Mouse (Mus musculus): ENCODE measurements around the gene Eras. TPM values are rescaled to one million over a fixed set of nuclear protein-coding genes. Genes with fewer than 3 reads are reported as not detected.
A peak's percentile ranks its signal among the peaks of the same experiment; 100 is the strongest.
"Not testable (repeated sequence)": the region's sequence is repeated elsewhere in the genome, so short reads cannot be mapped to it uniquely, and the experiment has no call there.

The Eras gene
- polyA plus RNA-seq (2015; fragmentation: Nextera tagmentation; extraction: Ambion mirVana), result not detected in 2 replicates

DNA sequence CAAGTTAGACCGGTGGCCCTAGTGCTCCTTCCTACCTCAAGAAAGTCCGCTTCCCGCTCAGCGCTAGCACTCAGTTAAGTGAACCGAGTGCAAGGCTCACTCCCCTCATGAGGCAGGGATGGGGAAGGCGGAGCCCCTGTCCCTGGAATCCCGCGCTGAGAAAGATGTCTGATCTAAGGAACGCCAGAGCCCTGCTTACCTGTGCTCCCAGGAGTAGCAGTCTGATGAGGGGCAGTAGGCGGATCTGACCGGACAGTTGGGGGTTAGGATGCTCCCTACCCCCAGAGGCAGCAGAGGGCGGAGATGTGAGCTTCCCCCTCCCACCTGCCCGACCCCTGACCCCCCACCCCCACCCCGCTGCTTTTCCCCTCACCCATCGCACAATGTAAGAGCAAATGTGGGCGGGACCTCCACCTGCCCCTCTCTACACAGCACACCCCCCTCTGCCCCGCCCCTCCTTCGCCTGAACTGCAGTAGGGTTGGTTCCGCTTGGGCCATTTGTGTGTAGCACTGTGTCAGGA is at the start of gene Eras:
Gene Eras, minus strand, starts transcription at position 338 of the 521 bp plus-strand sequence.
- DNase-seq (ENCODE audit: low spot score), result no peak

- no peak for DNase-seq (ENCODE audit: low spot score)
Observed at GRCm38 (mm10) chrX:7977892-7978291, 49.5 kb upstream of the Eras start, which contains the start of gene Gata1. TSS of gene Gata1 (minus strand) at chrX:7978071.

GRCm38 (mm10) chrX:7971292-7971691 is 42.9 kb upstream of the Eras start:
- no peak for DNase-seq (ENCODE audit: low spot score)

GRCm38 (mm10) chrX:7968899-7969298 is 40.5 kb upstream of the Eras start:
- DNase-seq (ENCODE audit: low spot score), result no peak

GRCm38 (mm10) chrX:7968226-7968625 is 39.8 kb upstream of the Eras start:
- no peak for DNase-seq (ENCODE audit: low spot score)

GRCm38 (mm10) chrX:7967596-7968201 is 39.3 kb upstream of the Eras start:
- no peak for DNase-seq (ENCODE audit: low spot score)

- no peak for DNase-seq (ENCODE audit: low spot score)
Observed at GRCm38 (mm10) chrX:7966161-7966560, 37.8 kb upstream of the Eras start.

- DNase-seq (ENCODE audit: low spot score), result peak; percentile 48
Observed at GRCm38 (mm10) chrX:7963829-7964626, 35.6 kb upstream of the Eras start.

- DNase-seq (ENCODE audit: low spot score), result no peak
Observed at GRCm38 (mm10) chrX:7958868-7959267, 30.5 kb upstream of the Eras start.

DNA sequence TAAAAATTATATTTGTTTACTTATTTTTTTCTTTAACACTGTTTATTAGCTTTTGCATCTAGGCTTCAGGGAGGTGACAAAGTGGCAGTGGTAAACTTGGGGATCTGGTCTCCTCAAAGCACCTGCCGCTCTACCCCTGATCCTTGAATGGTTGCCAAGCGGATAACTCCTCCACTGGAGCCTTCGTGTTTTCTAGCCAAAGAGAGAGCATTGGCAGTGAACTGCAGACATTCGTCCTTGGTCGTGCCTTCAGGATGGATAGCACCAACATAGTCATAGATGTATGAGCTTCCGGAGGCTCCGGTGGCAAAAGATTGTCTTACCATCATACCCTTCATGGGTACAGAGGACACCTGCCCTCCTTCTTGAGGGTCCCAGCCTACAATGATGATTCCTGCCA is 21.7 kb upstream of the Eras start:
- no peak for DNase-seq (ENCODE audit: low spot score)

GRCm38 (mm10) chrX:7947900-7948492 is 19.6 kb upstream of the Eras start:
- peak; percentile 87 for DNase-seq (ENCODE audit: low spot score)

DNA sequence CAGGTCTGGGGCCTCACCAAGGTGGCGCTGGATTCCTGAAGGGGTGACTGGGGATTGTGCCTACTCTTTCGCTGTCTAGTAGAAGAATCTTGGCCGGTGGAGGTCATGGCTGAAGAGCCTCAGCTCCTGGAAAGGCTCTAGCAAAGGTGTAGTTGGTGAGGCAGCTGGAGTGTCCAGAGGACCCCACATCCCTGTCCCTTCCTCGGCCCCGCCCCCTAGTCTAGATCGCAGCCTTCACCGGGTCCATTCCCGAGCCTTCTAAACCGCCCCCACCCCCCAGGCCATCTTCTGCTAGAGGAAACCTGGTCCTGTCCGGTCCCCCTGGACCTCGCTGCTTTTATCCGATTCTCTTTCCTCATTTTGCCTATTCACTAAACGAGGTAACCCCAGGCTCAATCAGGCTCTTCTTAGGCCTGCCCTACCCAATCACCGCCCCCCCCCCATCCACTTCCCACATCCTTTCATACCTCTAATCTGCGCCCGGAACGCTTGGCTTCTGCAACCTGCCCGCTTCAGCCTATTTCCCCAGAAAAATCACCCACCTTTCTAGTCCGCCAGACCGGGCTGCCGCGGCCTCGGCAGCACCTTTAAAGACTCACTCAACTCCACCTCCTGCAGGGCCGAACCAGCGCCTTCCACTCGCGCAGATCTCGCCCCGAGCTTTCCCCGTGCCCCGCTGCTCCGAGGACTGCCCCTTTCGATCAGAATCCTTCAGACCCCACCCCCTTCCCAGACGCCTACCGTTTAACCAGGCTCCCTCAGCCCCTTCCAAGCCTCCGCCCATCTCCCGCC is 18.9 kb upstream of the Eras start, which contains the start of gene Hdac6:
Gene Hdac6, minus strand, starts transcription at position 782 of the 792 bp plus-strand sequence.
- no peak for DNase-seq (ENCODE audit: low spot score)

GRCm38 (mm10) chrX:7945618-7946017 is 17.2 kb upstream of the Eras start:
- no peak for DNase-seq (ENCODE audit: low spot score)

DNA sequence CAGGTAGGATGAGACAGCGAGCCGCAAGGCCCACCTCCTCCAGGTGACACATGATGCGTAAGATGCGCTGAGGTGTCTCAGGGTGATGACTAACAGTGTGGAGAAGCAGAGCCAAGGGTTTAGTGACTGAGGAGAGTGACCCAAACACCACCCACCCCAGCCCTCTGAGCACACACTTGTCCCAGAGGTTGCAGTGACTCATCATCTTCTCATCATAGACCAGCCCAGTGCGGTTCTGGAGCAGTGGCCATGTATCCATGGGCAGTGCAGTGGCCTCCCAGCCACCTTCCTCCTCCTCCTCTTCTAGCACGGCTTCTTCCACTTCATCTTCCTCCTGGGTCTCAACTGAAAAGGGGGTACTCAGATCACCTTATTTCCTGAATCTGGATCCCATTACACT is 9.3 kb upstream of the Eras start:
- no peak for DNase-seq (ENCODE audit: low spot score)

DNA sequence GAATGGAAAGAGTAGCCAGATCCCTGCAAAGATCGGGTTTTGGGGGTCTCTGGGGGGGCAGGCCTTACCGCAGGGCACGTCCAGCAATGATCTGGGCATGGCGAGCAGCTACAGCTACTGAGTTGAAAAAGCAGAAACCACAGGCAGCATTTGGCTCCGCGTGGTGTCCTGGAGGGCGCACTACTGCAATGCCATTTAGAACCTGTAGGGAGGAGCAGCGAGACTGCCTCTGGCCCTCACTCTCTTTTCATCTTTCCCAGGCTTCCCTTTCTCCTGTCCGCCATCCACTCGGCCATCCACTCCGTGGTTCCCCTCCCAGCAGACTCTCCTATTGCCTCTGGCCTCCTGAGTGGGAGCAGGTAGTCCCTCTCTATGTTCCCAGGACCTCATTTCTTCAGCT is 8.5 kb upstream of the Eras start:
- DNase-seq (ENCODE audit: low spot score), result no peak

DNA sequence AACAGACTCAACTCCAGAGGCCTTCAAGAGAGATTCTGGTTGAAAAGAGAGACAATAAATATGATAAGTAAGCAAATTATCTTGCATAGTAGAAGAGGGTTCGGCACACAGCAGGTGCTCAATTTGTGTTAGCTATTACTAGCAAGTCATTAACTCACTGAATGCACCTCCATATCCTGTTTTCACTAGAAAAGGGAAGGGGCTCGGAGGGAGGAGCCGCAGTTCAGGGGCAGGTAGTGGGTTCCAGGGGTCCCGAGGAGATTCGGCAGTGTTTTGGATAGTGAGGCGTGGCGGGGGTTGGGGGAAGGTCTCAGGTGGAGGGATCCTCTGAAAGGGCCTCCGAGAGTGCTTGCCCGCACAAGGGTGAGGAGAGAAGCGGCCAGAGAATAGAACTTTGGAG is 1.3 kb downstream of the Eras start:
- no peak for DNase-seq (ENCODE audit: low spot score)

GRCm38 (mm10) chrX:7926266-7926665 is 2.1 kb downstream of the Eras start:
- no peak for DNase-seq (ENCODE audit: low spot score)

DNA sequence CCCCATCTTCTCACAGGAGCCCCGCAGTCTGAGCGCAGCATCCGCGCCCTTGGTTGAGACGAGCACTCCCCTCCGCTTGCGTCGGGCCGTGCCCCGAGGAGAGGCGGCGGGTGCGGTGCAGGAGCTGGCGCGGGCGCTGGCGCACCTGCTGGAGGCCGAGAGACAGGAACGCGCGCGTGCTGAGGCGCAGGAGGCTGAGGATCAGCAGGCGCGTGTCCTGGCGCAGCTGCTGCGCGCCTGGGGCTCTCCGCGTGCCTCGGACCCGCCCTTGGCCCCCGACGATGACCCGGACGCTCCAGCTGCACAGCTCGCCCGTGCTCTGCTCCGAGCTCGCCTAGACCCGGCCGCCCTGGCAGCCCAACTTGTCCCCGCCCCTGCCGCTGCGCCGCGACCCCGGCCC is 6.4 kb downstream of the Eras start:
- no peak for DNase-seq (ENCODE audit: low spot score)

- DNase-seq (ENCODE audit: low spot score), result no peak
Observed at GRCm38 (mm10) chrX:7919601-7920383, 8.6 kb downstream of the Eras start, which contains the start of gene Pcsk1n. TSS of gene Pcsk1n (plus strand) at chrX:7919822.

- DNase-seq (ENCODE audit: low spot score), result not testable (repeated sequence)
Observed at GRCm38 (mm10) chrX:7917960-7918359, 10.4 kb downstream of the Eras start.
